Mouse (Mus musculus): Measurements from ENCODE around the gene G430095P16Rik. TPM values are rescaled to one million over a fixed set of nuclear protein-coding genes. Genes with fewer than 3 reads are reported as not detected.

Gene G430095P16Rik
- total RNA-seq (2021) = under 1 TPM in 1 of 2 experiments, not detected in 1; 0.44 TPM

DNA sequence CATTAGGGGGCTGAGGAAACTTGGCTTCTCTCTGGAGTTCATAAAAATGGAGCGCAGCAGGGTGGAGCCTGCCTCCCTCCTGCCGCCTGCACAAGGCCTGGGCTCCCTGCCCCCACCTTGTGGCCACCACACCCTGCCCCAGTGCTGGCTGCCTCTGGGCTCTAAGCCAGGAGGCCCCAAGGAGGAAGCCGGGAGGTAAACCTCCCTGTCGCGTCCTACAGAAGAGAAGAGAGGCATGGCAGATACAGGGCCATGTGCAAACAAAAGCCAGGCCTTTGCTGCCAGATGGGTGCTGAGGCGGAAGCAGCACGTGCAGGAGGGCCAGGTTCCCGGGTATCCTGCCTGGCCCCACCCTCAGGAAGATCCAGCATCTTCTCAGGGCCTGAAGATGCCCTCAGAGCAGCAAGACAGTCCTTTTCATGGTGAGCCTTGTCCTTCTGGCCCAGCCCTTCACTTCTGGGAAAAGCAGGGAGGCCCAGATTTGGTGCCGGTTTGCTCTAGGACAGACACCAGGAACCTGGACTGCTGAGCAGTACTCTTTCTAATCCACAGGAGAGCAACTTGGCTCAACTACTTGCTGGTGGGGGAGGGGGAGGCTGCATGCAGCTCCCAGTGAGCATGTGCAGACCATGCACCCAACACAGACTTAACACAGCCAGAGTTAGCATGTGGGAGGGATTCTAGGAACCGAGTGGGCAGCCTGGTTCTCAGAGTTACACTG is at the start of gene G430095P16Rik:
G430095P16Rik (plus strand) TSS at position 158 of the 721 bp plus-strand sequence.
- intact Hi-C loops (cut with DNase I) = no loop called here
- DNase-seq = peak; percentile 78

DNA sequence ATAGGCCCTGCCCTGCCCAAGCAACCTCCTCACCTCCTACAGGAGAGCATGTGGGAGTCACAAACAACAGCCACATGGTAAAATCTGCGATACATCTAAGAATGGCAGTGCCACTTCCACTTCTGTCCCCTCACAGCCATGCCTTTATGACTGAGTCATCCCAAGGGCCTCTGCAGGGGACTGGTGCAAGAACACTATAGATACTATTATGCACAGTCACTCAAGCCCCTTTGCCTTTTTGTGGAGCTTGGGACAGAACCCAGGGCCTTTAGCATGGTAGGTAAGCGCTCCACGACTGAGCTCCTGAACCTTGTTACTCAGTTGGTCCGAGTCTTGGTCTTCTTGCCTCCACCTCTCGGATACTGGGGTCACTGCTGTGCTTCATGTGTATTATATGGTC is 45.5 kb upstream of the G430095P16Rik start:
- no peak for DNase-seq
- intact Hi-C loops (cut with DNase I) = no loop called here

DNA sequence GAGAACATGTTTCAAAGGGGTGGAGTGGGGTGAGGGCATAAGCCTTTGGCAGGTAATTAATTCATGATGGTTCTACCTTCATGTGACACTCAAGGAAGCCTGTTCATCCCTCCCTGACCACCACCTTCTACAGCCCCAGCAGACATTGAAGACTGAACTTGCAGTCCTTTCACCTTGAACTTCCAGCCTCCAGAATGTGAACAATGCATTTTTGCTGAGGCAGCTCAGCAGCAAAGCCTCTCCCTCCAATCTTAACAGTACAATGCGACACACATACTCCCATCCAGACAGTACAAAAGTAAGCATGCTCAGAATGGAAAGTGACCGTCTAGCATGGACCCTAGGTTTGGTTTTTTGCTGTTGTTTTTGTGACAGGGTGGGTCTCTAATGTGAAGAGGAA is 41.3 kb upstream of the G430095P16Rik start:
- no peak for DNase-seq
- intact Hi-C loops (cut with DNase I) = no loop called here

DNA sequence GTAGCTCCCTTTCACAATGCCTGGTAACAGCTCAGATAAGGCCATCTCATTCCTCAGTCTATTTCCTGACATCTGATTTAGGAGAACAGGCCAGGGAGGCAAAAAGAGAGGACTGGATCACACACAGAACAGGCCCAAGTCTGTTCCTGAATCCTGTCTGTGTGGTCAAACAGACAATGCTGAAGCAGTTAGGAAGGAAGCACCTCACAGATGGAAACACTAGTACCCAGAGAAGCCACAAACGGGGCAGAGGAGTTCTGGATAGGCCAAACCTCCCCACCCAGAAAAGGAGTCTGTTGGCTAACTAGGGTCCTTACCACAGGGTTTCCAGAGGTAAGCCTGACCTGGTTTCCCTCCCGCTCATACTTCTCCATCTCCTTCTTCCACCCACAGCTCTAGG is 40.5 kb upstream of the G430095P16Rik start:
- intact Hi-C loops (cut with DNase I) = no loop called here
- DNase-seq = no peak

DNA sequence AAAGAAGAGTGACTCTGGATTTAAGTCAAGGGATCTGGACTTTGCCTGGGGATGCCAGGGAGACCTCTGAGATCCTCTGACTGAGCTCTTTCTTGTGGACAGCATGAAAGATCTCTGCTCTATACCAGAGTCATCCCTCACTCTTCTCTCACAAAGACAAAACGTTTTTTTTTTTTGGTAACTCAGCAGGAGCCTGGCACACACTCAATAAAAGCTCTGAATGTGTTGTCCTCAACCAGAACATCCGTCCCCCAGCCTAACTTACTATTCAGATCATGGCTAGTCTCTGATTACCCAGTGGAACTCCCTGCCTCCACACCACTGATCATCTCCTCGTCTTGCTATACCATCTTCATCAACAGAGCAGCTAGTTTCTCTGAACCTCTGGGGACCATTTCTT is 38.3 kb upstream of the G430095P16Rik start:
- intact Hi-C loops (cut with DNase I) = no loop called here
- no peak for DNase-seq

DNA sequence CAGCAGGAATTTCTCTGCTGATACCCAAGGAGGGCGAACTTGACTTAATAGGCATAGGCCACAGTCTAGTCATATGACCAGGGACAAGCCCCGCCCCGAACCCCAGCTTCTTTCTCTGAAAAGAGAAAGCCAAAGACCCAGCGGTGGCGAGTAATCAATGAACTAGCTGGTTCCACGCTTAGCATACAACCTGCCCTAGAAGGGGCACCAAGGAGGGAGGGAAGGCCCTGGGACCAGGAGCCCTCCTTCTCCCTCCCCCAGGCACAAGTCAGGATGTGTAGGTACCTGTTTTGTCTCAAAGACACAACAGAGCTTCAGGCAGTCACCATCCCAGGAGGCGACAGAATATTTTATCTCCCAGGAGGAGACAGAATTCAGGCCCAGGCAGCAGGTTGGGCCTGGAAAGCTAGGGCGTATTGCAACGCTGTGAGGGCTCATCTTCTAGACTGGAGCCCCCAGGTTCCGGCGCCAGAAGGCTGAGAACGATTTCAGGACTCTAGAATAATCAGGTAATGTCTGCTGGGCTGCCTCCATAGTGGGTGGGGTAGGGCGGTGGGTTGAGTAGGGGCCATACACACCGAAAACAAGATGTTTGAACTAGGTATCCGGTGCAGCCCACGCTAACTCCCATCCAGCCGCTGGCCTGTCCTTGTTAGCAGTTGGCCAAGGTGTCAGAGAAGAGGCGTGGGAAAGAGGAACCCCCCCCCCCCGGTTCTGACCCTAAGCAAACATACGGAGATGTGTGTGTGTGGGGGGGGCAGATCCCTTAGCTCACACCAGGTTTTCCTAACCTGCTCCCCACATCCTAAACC is 36.4 kb upstream of the G430095P16Rik start, which contains the start of gene Trmt1:
Trmt1 (plus strand) TSS at position 117 of the 812 bp plus-strand sequence.
- peak in 1 of 2 experiments; percentile 28 for DNase-seq
- intact Hi-C loops (cut with DNase I) = loop anchor here (2.0 kb wide), 2 partner anchors 22 to 48 kb away; no protein-coding TSS in a partner anchor

DNA sequence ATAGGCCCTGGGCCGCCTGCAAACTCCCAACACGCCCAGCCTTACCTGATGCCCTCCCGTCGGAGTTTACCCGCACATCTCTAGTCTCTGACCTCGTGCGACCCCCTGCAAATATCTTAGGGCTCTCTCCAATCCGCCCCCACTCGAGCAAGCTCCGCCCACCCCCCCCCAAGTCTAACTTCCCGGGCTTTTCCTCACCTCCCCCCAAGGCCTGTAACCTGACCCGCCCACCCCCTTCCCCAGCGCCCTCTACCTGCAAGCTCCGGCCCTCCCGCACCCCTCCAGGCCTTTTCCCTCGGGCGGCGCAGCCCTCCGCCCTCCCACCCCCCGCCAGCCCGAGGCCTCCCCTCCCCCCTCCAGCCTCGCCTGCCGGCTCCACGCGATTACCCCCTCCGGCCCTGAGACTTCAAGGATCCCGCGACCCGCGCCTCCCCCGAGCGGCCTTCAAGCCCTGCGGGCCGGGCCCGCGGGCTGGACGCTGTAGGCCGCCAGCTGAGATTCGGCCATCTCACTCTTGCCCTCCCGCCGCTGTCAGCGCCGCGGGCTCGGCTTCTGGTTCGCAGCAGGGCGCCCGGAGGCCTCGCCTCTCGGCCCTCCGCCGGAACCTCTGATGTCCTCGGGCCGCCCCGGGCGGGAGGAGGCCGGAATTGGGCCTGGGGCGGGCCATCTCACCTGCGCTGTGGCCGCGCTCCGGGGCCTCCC is 35.7 kb upstream of the G430095P16Rik start:
- intact Hi-C loops (cut with DNase I) = loop anchor here (2.0 kb wide), 2 partner anchors 22 to 48 kb away; no protein-coding TSS in a partner anchor
- no peak for DNase-seq

DNA sequence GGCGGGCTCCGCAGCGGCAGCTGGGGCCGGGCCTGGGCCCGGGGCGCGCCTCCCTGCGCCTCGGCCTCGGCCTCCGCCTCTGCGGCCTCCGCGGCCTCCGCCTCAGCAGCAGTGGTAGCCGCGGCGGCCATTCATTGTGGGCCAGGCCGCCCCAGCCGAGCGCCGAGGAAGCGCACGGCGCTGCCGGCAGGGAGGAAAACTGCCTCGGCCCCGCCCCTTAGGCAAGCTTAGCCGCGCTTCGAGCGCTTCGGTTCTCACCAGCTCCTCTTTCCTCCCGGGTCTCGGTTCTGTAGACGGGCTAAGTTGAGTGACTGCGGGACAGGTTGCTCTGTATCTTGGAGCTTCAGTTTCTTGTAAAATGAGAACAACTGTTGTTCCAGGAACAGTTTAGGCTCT is 35.1 kb upstream of the G430095P16Rik start, which contains the start of gene Nacc1:
Nacc1 (minus strand) TSS at position 158 of the 396 bp plus-strand sequence.
- intact Hi-C loops (cut with DNase I) = loop anchor here (2.0 kb wide), 2 partner anchors 23 to 49 kb away; no protein-coding TSS in a partner anchor

DNA sequence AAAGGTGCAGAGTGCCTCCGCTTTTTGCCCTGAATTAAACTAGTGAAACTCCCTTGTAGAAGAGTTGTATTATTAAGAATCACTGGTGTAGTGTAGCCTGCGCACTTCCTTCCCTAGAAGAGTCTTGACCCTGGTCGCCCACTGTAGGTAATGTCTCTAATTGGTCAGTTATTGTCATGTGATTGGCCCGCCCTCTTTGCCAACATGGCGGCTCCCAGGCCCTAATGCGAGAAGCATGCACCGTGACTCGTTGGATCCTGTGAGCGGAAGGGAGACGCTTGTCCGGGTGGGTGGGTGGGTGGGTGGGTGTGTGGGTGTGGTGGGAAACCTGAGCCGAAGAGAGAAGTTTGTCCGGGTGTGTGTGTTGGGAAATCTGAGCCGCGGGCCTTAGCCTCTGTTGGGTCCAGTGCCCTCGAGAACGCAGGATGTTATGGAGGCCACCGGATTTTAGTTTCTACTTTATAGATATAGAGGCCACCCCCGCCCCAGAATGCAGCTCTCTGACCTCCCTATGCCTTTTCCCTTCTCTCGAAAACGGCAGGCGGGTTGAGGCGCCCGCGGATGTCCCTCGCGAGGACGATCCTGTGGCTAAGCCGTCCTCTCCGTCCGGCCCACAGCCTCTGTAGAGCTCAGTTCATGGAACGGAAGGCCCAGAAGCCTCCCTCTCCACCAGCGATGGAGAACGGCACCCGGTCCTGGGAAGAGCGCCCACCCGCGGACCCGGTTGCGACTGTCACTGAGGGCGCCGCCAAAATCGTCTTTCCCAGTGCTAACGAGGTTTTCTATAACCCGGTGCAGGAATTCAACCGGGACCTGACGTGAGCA is 33.5 kb upstream of the G430095P16Rik start:
- DNase-seq = peak; percentile 88 to 90
- intact Hi-C loops (cut with DNase I) = no loop called here

More for the DNA sequence above, 35.1 kb upstream of the G430095P16Rik start, which contains the start of gene Nacc1:
- DNase-seq = peak; percentile 86 to 87

DNA sequence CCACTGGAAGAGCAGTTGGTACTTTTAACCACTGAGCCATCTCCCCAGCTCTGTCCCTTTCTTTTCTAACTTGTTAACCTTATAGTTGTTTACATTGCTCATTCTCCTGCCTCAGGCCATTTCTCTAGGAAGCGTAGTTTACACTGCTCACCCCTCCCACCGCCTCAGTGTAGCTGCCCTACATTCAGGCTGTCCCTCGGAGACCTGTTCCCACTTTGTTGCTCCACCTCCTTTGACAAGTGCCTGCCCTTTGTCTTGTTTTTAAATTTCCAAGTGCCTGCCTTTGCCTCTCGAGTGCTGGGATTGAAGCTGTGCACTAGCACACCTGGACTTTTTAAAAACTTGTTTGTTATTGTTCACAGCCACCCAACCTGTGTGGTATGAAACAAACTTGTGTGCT is 29.5 kb upstream of the G430095P16Rik start:
- intact Hi-C loops (cut with DNase I) = no loop called here
- DNase-seq = no peak

DNA sequence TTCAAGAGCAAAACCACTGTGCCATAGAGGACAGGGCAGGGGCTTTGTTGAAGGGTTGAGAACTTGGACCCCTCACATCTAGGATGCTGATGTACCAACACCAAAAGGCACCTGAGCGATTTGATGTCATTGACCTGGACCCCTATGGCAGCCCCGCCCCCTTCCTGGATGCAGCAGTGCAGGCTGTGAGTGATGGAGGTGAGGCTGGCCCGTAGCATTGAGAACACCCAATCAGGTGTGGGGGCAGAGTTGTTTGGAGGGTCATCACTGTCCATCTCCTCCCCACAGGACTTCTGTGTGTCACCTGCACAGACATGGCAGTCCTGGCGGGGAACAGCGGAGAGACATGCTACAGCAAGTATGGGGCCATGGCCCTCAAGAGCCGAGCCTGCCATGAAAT is 27.7 kb upstream of the G430095P16Rik start:
- intact Hi-C loops (cut with DNase I) = no loop called here

DNA sequence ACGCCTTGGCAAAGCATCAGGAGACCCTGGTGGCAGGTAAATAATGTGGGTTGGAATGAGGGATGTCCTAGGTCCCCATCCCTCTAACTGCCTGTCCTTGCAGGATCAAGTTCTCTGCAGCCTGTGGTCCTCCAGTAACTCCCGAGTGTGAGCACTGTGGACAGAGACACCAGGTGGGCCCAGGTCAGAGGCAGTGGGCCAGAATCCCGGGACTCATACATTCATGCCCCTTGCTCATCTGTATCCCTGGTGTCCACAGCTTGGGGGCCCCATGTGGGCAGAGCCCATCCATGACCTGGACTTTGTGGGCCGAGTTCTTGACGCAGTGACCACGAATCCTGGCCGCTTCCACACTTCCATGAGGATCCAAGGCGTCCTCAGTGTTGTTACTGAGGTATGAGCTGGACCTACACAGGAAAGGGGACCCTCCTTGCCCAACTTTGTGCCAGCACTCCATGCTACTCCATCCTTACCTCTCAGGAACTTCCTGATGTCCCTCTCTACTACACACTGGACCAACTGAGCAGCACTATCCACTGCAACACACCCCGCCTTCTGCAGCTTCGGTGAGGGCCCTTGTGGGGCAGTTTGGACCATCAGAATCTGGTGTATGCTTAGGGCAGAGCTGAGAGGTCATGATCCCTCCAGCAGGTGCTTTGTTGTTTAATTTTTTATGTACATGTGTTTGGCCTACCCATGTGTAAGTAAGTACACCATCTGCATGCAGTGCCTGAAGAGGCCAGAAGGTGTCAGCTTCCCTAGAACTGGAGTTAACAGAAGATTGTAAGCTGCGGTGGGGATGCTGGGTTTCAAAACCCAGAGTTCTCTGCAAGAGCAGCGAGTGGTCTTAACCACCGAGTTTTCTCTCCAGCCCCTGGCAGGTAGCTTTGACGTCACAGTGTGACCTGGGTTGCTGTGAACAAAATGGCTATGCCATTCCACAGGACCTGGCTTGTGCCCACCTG is 25.4 kb upstream of the G430095P16Rik start:
- intact Hi-C loops (cut with DNase I) = loop anchor here (2.0 kb wide), 2 partner anchors 33 to 59 kb away; no protein-coding TSS in a partner anchor
- no peak for DNase-seq

More for the DNA sequence above, 27.7 kb upstream of the G430095P16Rik start:
- no peak for DNase-seq

DNA sequence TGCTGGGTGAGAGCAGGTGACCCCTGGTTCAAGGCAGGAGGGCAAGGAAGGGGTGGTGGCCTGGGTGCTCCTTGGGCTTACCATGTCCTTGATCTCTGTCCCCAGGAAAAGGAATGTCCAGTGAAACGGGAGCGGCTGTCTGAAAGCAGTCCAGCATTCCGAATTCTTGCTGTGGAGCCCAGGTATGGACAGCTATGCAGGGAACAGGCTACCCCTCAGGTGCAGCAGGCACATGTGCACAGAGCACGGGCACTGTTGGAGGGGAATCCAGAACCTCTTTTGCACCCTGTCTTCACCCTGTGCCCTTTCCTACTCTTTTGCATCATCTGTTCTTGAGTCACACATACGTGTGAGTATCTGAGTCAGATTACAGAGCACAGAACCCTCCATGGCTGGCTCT is 24.5 kb upstream of the G430095P16Rik start:
- no peak for DNase-seq
- intact Hi-C loops (cut with DNase I) = loop anchor here (2.0 kb wide), 2 partner anchors 33 to 59 kb away; no protein-coding TSS in a partner anchor

DNA sequence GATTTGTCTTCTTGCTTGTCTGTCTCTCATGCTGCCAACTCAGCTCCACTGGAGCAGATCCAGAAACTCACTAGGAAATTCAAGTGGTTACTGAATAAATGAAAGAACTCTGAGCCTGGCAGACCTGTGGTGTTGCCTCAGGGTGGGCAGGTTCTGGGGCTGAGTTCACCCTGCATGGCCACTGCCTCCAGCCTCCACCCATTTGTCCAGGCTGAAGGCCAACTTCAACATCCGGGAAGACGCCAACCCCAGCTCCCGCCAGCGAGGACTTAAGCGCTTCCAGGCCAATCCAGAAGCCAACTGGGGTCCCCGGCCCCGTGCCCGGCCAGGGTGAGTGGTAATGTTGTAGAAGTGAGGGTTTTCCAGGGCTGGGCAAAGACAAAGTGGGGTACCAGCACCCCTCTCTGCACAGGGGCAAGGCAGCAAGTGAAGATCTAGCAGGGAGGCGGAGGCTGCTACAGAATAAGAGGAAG is 23.8 kb upstream of the G430095P16Rik start:
- intact Hi-C loops (cut with DNase I) = loop anchor here (2.0 kb wide), 2 partner anchors 34 to 60 kb away; no protein-coding TSS in a partner anchor
- peak; percentile 77 to 84 for DNase-seq

DNA sequence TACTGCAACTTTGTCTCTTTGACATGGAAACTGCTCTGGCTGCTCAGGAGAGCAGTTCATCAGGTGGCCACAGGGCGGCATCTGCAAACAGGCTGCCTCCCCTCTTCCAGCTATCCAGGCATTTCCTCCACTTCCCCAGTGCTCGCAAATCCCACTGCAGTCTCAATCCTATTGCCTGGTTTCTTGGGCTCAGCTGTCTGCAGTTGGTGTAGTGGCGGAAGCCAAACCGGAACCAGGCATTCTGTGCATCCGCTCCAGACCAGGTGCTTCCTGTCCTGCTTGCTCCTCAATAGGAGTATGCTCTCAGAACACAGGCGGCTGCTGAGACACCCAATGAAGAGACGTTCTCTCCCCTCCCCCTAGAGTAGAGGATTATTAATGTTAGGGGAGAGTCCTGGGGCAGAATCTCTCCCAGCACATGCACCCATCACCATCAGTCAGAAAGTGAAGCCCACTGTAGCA is 22.9 kb upstream of the G430095P16Rik start:
- intact Hi-C loops (cut with DNase I) = loop anchor here (2.0 kb wide), 2 partner anchors 35 to 61 kb away; no protein-coding TSS in a partner anchor
- peak; percentile 74 for DNase-seq

DNA sequence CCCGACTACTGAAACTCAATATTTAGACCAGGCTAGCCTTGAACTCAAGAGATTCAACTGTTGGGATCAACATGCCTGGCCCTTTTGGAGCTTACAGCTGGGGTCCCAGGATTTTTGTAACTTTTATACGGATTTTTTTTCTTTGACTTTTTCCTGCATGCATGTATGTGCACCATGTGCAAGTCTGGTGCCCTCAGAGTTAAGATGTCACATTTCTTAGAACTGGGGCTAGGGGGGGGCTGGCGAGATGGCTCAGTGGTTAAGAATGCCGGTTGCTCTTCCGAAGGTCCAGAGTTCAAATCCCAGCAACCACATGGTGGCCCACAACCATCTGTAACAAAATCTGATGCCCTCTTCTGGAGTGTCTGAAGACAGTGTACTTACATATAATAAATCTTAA is 22.3 kb upstream of the G430095P16Rik start:
- no peak for DNase-seq
- intact Hi-C loops (cut with DNase I) = no loop called here

DNA sequence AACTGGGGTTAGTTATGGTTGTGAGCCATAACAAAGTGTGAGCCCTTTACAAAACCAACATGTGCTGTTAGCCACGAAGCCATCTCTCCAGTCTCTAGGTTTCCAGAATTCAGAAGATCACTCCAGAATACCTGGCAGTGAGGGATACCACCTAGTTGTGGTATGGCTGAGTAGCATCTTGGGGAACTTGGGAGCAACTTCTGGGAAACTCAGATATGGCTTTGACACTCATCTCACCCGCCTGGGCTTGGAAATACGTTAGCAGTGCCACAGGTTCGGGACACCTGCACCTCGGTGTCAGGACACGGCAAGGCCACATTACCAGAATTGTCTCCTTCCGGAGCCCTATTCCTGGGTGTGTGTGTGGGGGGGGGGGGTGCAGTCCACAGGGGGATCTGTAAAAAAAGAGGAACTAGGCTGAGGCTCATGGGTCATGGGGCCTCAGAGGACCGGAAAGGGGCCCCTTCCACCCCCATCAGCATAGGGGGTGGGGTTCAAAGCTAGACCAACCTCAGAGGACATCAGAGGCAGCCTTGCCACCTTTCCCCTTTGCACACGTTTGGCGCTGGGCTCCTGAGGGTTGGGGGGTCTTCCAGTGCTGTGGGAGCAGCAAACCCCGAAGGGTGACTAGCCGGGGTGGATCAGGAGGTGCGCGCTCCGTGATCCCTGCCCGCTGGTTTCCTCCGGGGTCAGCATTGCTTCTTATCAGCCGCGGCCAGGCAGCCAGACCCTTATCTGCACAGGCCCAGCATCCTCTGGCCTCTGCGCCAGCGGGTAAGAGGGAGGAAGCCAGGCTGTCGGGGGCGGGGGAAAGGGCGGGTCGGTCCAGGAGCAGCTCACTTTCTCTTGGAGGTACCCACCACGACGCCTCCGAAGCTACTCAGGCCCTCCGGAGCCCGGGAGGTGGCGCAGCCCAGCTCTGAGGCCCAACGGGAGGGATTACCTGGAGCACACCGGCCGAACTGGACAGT is 21.6 kb upstream of the G430095P16Rik start, which contains the start of gene Lyl1:
Lyl1 (plus strand) TSS at position 517 of the 971 bp plus-strand sequence.
- intact Hi-C loops (cut with DNase I) = no loop called here
- peak; percentile 79 for DNase-seq
